Mouse (Mus musculus) forebrain, embryonic 12.5 days (tissue): ENCODE data around the gene Ptpre. TPM values are rescaled to one million over a fixed set of nuclear protein-coding genes. Genes with fewer than 3 reads are reported as not detected.
"Not testable (repeated sequence)": the region's sequence is repeated elsewhere in the genome, so short reads cannot be mapped to it uniquely, and the experiment has no call there.

Experiments used
- ATAC-seq: fragments of 200-750 bp; cut with Nextera tagmentation; 2 replicates; pipeline ENCODE4 v1.8.0; 2017; ENCODE audit warnings: moderate TSS enrichment; ENCODE audit not compliant: low FRiP score
- H3K27ac ChIP-seq: fragments of 300-500 bp; sonication (generic); 2 replicates; pipeline ENCODE4 v1.5.1; 2016; ENCODE audit warnings: mild to moderate bottlenecking
- H3K27me3 ChIP-seq: fragments of 300-500 bp; sonication (generic); 2 replicates; pipeline ENCODE4 v1.6.1; 2016; ENCODE audit warnings: mild to moderate bottlenecking
- H3K36me3 ChIP-seq: fragments of 300-500 bp; sonication (generic); replicated peaks from 2 replicates; pipeline ENCODE4 v1.6.1; 2016; ENCODE audit warnings: mild to moderate bottlenecking
- H3K4me1 ChIP-seq: fragments of 300-500 bp; sonication (generic); 2 replicates; pipeline ENCODE4 v1.6.1; 2016
- H3K4me2 ChIP-seq: fragments of 300-500 bp; sonication (generic); 2 replicates; pipeline ENCODE4 v1.6.1; 2016; ENCODE audit warnings: mild to moderate bottlenecking, moderate library complexity
- H3K4me3 ChIP-seq: fragments of 300-500 bp; sonication (generic); replicated peaks from 2 replicates; pipeline ENCODE4 v1.5.1; 2016; ENCODE audit warnings: mild to moderate bottlenecking
- H3K9ac ChIP-seq: fragments of 300-500 bp; sonication (generic); 2 replicates; pipeline ENCODE4 v1.6.1; 2016; ENCODE audit warnings: mild to moderate bottlenecking
- H3K9me3 ChIP-seq: fragments of 300-500 bp; sonication (generic); 2 replicates; pipeline ENCODE4 v1.6.1; 2016
- WGBS: fragments of 180-500 bp; shearing (Covaris S2); methylation state at CpG from one replicate; pipeline ENCODE4 v1.1.7; 2016; 5-methylcytosine and 5-hydroxymethylcytosine counted together
- polyA plus RNA-seq: library from polyadenylated mRNA; unstranded; fragments of >200 nt; fragmentation: Nextera tagmentation; extraction: Ambion mirVana; gene quantifications from 2 replicates; pipeline ENCODE4 v1.2.1, GENCODE M21; 2016

The Ptpre gene
- polyA plus RNA-seq, 1 experiment from 2014 or later = 1.3 TPM

DNA sequence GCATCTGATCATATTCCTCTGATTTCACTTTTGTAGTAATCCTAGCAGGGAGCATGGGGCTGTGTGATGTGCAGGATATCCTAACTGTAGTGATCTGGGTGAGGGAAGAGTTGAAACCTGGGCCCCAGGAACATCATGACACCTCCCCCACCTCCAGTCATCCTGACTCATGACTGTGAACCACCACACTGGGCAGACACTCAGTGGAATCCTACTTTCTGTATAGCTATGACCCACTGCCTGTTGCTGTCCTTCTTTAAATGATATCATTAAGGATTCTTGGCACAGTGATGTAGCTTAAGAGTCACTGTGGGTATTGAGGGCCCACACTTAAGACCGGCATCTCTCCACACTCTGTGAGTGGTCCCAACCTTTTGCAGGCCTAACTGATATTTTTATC lies 30.3 kb downstream of the Ptpre start:
- no peak for ATAC-seq
- Histone ChIP-seq H3K36me3 (no peaks in the 10 kb centered on the region), H3K9me3 (0 out of 2 replicates have a peak, but pooled peaks cover 5% of the 10 kb centered on the region), H3K9ac (no peak overlapping the region), H3K4me2 (no peak overlapping the region), H3K4me1 (peaks cover 6% of the 10 kb centered on the region; the same call in 1 of the 2 replicates), H3K4me3 (no peak overlapping the region), H3K27ac (no peak overlapping the region), H3K27me3 (no peaks in the 10 kb centered on the region)
- 87% methylated on average over 1 of the region's 1 CpGs for WGBS

GRCm38 (mm10) chr7:135568550-135568949 lies 31.3 kb downstream of the Ptpre start:
- Histone ChIP-seq H3K9ac (no peak overlapping the region), H3K4me2 (no peak overlapping the region), H3K4me1 (peaks cover 6% of the 10 kb centered on the region; the same call in 1 of the 2 replicates), H3K4me3 (no peak overlapping the region), H3K27me3 (no peaks in the 10 kb centered on the region), H3K27ac (no peak overlapping the region), H3K36me3 (no peaks in the 10 kb centered on the region), H3K9me3 (0 out of 2 replicates have a peak, but pooled peaks cover 5% of the 10 kb centered on the region)
- ATAC-seq = no peak
- 66% methylated on average over 2 of the region's 2 CpGs for WGBS

GRCm38 (mm10) chr7:135571392-135571791 lies 34.1 kb downstream of the Ptpre start:
- Histone ChIP-seq H3K9ac (no peak overlapping the region), H3K27ac (no peak overlapping the region), H3K4me3 (no peak overlapping the region), H3K9me3 (0 out of 2 replicates have a peak, but pooled peaks cover 5% of the 10 kb centered on the region), H3K4me1 (peaks cover 6% of the 10 kb centered on the region; the same call in 1 of the 2 replicates), H3K36me3 (no peaks in the 10 kb centered on the region), H3K4me2 (no peak overlapping the region), H3K27me3 (no peaks in the 10 kb centered on the region)
- no peak for ATAC-seq

- Histone ChIP-seq H3K4me3 (no peak overlapping the region), H3K9me3 (0 out of 2 replicates have a peak, but pooled peaks cover 5% of the 10 kb centered on the region), H3K27ac (no peak overlapping the region), H3K9ac (no peak overlapping the region), H3K4me2 (no peak overlapping the region), H3K27me3 (no peaks in the 10 kb centered on the region), H3K36me3 (no peaks in the 10 kb centered on the region), H3K4me1 (peaks cover 6% of the 10 kb centered on the region; the same call in 1 of the 2 replicates)
- ATAC-seq = no peak
- 73% methylated on average over 10 of the region's 10 CpGs for WGBS
Measured at GRCm38 (mm10) chr7:135571951-135572559, 34.8 kb downstream of the Ptpre start.

DNA sequence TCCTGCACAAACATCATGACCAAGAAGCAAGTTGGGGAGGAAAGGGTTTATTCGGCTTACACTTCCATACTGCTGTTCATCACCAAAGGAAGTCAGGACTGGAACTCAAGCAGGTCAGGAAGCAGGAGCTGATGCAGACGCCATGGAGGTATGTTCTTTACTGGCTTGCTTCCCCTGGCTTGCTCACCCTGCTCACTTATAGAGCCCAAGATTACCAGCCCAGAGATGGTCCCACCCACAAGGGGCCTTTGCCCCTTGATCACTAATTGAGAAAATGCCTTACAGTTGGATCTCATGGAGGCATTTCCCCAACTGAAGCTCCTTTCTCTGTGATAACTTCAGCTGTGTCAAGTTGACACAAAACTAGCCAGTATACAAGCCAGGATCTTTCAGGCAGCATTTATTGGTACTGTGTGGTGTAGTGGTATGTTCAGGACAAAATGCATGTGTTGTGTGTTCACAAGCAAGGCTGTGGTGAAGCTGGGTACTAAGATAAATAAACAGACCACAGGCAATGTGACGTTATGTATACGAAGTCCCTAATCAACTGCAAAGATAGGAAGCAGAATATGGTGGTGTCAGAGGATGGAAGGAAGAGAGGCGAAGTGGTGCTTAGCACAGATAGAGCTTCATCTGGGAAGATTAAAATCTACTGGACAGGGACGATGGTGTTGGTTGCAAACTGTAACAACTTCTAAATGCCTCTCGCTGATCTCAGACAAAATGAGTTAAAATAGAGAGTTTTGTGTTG lies 38.2 kb downstream of the Ptpre start:
- H3K4me1 ChIP-seq, H3K4me2 ChIP-seq, H3K4me3 ChIP-seq, H3K27ac ChIP-seq, ATAC-seq, H3K9me3 ChIP-seq, H3K36me3 ChIP-seq, H3K27me3 ChIP-seq, H3K9ac ChIP-seq: not testable (repeated sequence)
- 89% methylated on average over 7 of the region's 7 CpGs for WGBS

DNA sequence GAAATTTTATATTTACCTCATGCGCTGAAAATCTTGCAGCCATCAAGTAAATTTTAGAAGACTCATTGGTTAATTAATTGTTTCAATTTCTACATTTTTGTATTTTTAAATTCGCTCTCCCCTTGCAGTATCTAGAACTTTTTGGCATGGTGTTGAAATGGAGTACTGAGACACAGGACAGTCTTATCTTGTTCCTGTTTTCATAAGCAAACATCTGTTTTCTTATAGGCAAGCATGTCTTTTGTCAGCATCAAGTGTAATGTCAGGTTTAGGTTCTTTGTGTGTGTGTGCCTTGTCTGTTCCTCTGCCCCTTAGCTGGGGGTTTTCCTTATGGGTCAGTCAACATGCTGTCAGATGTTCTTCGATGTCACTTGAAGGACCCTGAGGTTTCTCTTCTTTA lies 39.0 kb downstream of the Ptpre start:
- no peak for ATAC-seq
- 95% methylated on average over 3 of the region's 3 CpGs for WGBS
- Histone ChIP-seq H3K9ac (no peak overlapping the region), H3K36me3 (no peaks in the 10 kb centered on the region), H3K27me3 (no peaks in the 10 kb centered on the region), H3K4me3 (no peak overlapping the region), H3K4me1 (peaks cover 3% of the 10 kb centered on the region; the same call in 1 of the 2 replicates), H3K27ac (no peak overlapping the region), H3K4me2 (no peak overlapping the region), H3K9me3 (no peaks in the 10 kb centered on the region)

DNA sequence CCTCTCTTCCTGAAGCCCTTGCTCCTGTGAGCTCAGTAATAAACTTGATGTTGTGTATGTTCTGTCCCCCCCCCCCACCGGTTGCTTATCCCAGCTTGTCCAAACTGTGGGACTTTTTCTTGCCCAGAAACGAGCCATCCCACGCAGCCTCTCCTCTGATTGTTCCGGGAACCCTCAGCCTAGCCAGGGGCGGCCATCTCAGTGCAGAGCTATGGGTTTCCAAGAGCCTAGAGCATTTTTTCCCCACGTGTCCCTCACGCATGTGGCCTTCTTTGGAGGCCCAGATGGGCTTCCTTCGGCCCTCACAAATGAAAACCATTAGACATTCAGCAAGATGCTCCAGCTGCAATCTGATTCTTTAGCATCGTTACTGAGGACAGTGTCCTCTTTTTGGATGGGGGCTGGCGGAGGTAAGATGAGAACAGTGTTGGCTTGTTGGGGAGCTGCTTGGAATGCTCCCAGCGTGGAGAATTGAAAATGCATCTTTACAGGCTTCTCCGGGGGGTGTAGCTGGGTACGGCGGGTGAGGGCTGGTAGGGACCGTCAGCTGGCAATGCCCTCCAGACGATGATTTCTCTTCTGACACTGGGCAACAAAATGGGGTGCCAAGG lies 41.5 kb downstream of the Ptpre start:
- Histone ChIP-seq H3K4me3 (no peak overlapping the region), H3K9ac (no peak overlapping the region), H3K27me3 (no peaks in the 10 kb centered on the region), H3K27ac (no peak overlapping the region), H3K4me1 (no peaks in the 10 kb centered on the region), H3K4me2 (no peak overlapping the region), H3K36me3 (no peaks in the 10 kb centered on the region), H3K9me3 (no peaks in the 10 kb centered on the region)
- 80% methylated on average over 16 of the region's 16 CpGs for WGBS
- ATAC-seq = no peak

DNA sequence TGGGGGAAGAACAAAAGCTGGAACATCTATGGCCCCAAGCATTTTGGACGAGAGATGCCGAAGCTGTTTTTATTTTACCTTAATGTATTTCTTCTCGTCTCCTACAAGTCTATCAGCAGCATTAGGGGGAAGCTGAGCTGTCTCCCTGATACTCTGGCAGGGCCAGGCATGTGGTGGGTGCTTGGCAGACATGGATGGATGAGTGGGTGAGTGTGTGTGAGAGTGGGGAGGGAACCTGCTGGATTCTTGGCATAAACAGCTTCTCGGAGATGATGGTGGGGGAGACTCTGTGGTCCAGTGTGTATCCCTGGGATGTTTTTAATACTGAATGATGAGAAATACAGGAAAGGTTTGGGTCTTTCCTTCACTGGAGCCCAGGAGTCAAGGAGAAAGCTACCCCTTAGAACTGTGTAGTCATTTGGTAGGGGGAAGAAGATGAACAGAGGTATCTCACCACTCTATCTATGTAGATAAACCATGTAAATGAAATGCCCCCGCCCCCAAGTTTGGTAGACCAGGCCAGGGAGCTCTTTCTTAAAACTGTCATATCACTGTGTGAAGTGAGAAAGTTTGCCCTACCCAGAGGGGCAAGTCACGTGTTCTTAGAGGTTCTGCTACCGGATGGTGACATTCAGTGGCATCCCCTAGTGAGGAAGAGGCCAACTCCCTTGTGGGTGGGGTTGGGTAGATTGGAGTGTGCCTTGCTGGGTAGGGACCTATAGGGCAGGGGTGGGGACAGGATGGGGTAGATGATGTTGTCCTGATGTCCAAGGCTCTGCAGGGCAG lies 43.2 kb downstream of the Ptpre start:
- H3K9me3 ChIP-seq = no peaks in the 10 kb centered on the region
- H3K4me1 ChIP-seq = no peaks in the 10 kb centered on the region
- no peak overlapping the region for H3K4me3 ChIP-seq
- no peak for ATAC-seq
- WGBS = 85% methylated on average over 7 of the region's 7 CpGs
- no peak overlapping the region for H3K27ac ChIP-seq
- H3K27me3 ChIP-seq = no peaks in the 10 kb centered on the region
- no peaks in the 10 kb centered on the region for H3K36me3 ChIP-seq
- no peak overlapping the region for H3K9ac ChIP-seq
- H3K4me2 ChIP-seq = no peak overlapping the region

DNA sequence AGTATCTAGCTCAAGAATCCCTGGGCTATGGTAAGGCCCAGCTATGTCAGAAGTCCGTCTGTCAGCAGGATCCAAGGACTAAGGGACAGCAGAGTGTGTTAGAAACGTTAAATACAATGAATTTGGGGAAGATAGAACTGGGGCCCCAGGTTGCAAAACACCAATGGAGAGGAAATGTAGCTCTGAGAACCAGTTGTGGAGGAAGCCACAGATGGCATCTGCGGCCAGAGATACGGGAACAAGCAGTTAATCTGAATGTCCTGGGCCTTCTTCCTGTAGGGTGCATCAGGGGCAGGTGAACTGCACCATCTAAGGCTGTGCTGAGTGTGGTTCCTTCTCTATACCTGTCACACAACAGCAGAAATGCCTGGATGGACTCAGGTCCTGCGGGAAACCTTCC lies 43.8 kb downstream of the Ptpre start:
- Histone ChIP-seq H3K4me3 (no peak overlapping the region), H3K9me3 (no peaks in the 10 kb centered on the region), H3K27ac (no peak overlapping the region), H3K4me2 (no peak overlapping the region), H3K36me3 (no peaks in the 10 kb centered on the region), H3K9ac (no peak overlapping the region), H3K4me1 (no peaks in the 10 kb centered on the region), H3K27me3 (no peaks in the 10 kb centered on the region)
- no peak for ATAC-seq
- 81% methylated on average over 5 of the region's 5 CpGs for WGBS

DNA sequence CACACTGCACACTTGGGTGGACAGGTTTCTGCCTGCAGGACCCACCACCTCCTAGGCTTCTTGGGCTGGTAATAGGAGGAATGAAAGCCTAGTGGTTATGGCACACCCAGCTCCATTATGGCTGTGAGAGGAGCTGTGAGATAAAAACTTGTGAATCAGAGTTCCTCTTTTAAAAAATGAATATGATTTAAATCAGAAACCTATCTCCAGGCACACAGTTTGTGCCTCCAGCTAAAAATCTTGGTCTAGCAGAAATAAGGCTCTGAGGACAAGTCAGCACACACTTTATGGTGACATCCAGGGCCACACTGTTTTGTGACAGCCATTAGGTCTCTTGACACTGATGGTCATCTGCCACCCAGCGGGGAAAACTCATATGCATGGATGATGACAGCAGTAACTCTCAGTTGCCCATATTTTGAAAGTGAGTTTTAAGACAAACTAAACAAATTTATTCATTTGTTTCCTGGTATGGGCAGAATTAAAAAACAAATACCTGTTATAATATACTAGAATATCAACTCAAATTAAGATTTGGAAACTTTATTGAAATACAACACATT lies 47.9 kb downstream of the Ptpre start:
- H3K9ac ChIP-seq = no peak overlapping the region
- H3K27me3 ChIP-seq = no peaks in the 10 kb centered on the region
- ATAC-seq = no peak
- H3K4me3 ChIP-seq = no peak overlapping the region
- no peaks in the 10 kb centered on the region for H3K4me1 ChIP-seq
- H3K27ac ChIP-seq = no peak overlapping the region
- H3K36me3 ChIP-seq = no peaks in the 10 kb centered on the region
- 82% methylated on average over 1 of the region's 1 CpGs for WGBS
- H3K9me3 ChIP-seq = no peaks in the 10 kb centered on the region
- no peak overlapping the region for H3K4me2 ChIP-seq

- H3K4me3 ChIP-seq = no peak overlapping the region
- H3K4me2 ChIP-seq = no peak overlapping the region
- no peak overlapping the region for H3K27ac ChIP-seq
- no peaks in the 10 kb centered on the region for H3K36me3 ChIP-seq
- 39% methylated on average over 4 of the region's 4 CpGs for WGBS
- ATAC-seq = no peak
- no peaks in the 10 kb centered on the region for H3K27me3 ChIP-seq
- no peak overlapping the region for H3K9ac ChIP-seq
- no peaks in the 10 kb centered on the region for H3K4me1 ChIP-seq
- no peaks in the 10 kb centered on the region for H3K9me3 ChIP-seq
Measured at GRCm38 (mm10) chr7:135586402-135586801, 49.1 kb downstream of the Ptpre start.
